Mouse (Mus musculus) intestine, postnatal 0 days (tissue): Measurements from ENCODE around the gene Neb. TPM values are rescaled to one million over a fixed set of nuclear protein-coding genes. Genes with fewer than 3 reads are reported as not detected.

ENCODE experiments used
- ATAC-seq: fragments of 200-750 bp; cut with Nextera tagmentation; 2 replicates; pipeline ENCODE4 v1.8.0; 2017; ENCODE audit warnings: mild to moderate bottlenecking, moderate TSS enrichment, moderate library complexity
- H3K27ac ChIP-seq: fragments of 300-500 bp; sonication (generic); 2 replicates; pipeline ENCODE4 v1.5.1; 2014; ENCODE audit warnings: mild to moderate bottlenecking, low read depth, low read length, moderate library complexity
- H3K27me3 ChIP-seq: fragments of 300-500 bp; sonication (generic); replicated peaks from 2 replicates; pipeline ENCODE4 v1.6.1; 2014; ENCODE audit warnings: low read length, mixed read lengths; ENCODE audit not compliant: control insufficient read depth, insufficient read depth
- H3K36me3 ChIP-seq: fragments of 300-500 bp; sonication (generic); 2 replicates; pipeline ENCODE4 v1.6.1; 2014; ENCODE audit warnings: mild to moderate bottlenecking, moderate library complexity; ENCODE audit not compliant: control insufficient read depth, insufficient read depth
- H3K4me1 ChIP-seq: fragments of 300-500 bp; sonication (generic); replicated peaks from 2 replicates; pipeline ENCODE4 v1.6.1; 2014; ENCODE audit warnings: antibody characterized with exemption, low read length, mixed read lengths; ENCODE audit not compliant: control insufficient read depth, insufficient read depth
- H3K4me2 ChIP-seq: fragments of 300-500 bp; sonication (generic); replicated peaks from 2 replicates; pipeline ENCODE4 v1.6.1; 2014; ENCODE audit warnings: low read depth, mild to moderate bottlenecking, moderate library complexity
- H3K4me3 ChIP-seq: fragments of 300-500 bp; sonication (generic); 2 replicates; pipeline ENCODE4 v1.5.1; 2014; ENCODE audit warnings: low read depth, low read length
- H3K9ac ChIP-seq: fragments of 300-500 bp; sonication (generic); 2 replicates; pipeline ENCODE4 v1.6.1; 2014; ENCODE audit warnings: mild to moderate bottlenecking, low read depth, low read length
- H3K9me3 ChIP-seq: fragments of 300-500 bp; sonication (generic); 2 replicates; pipeline ENCODE4 v1.6.1; 2016; ENCODE audit warnings: mixed run types; ENCODE audit not compliant: control insufficient read depth
- CTCF ChIP-seq: sonication (generic); IDR thresholded peaks from 2 replicates; pipeline ENCODE4 v1.5.1; 2016; ENCODE audit warnings: low read depth, mild to moderate bottlenecking, control low read depth, antibody characterized with exemption, moderate library complexity
- WGBS: fragments of 180-500 bp; shearing (Covaris S2); extraction: QIAGEN DNeasy Blood & Tissue Kit; methylation state at CpG from one replicate; pipeline ENCODE4 v1.1.7; 2014; 5-methylcytosine and 5-hydroxymethylcytosine counted together
- polyA plus RNA-seq: library from polyadenylated mRNA; unstranded; fragments of >200 nt; fragmentation: Nextera tagmentation; extraction: Ambion mirVana; gene quantifications from 2 replicates; pipeline ENCODE4 v1.2.1, GENCODE M21; 2015

Gene Neb
- polyA plus RNA-seq, result 0.10 and 0.17 TPM in 2 replicates

- Histone ChIP-seq H3K36me3 (no peaks in the 10 kb centered on the region), H3K9me3 (no peaks in the 10 kb centered on the region), H3K4me1 (no peaks in the 10 kb centered on the region), H3K4me3 (no peak within 1 kb of the TSS), H3K4me2 (peak within 1 kb of the TSS; percentile 37), H3K27me3 (no peaks in the 10 kb centered on the region), H3K27ac (no peak within 1 kb of the TSS), H3K9ac (no peak within 1 kb of the TSS)
- WGBS, result 53% methylated on average over 7 of the region's 7 CpGs
- 0 out of 2 replicates have a peak, but pooled peaks have one; percentile 25 for ATAC-seq
- no peak for TF ChIP-seq CTCF
These were observed at the start of gene Neb for GRCm38 (mm10) chr2:52378448-52378804. Neb (minus strand) TSS chr2:52378474.

GRCm38 (mm10) chr2:52427383-52427782 is 49.1 kb upstream of the Neb start:
- H3K4me3 ChIP-seq, result no peak overlapping the region
- no peaks in the 10 kb centered on the region for H3K27me3 ChIP-seq
- no peak overlapping the region for H3K27ac ChIP-seq
- ATAC-seq, result no peak
- no peak for TF ChIP-seq CTCF
- no peak overlapping the region for H3K9ac ChIP-seq
- H3K4me1 ChIP-seq, result no peaks in the 10 kb centered on the region
- H3K4me2 ChIP-seq, result no peak overlapping the region
- WGBS, result 84% methylated on average over 3 of the region's 3 CpGs
- H3K9me3 ChIP-seq, result no peaks in the 10 kb centered on the region
- H3K36me3 ChIP-seq, result no peaks in the 10 kb centered on the region

GRCm38 (mm10) chr2:52426041-52426440 is 47.8 kb upstream of the Neb start:
- H3K4me1 ChIP-seq, result no peaks in the 10 kb centered on the region
- H3K9ac ChIP-seq, result no peak overlapping the region
- H3K36me3 ChIP-seq, result no peaks in the 10 kb centered on the region
- H3K27me3 ChIP-seq, result no peaks in the 10 kb centered on the region
- H3K4me3 ChIP-seq, result no peak overlapping the region
- no peak overlapping the region; the same call in 1 of the 2 replicates for H3K4me2 ChIP-seq
- TF ChIP-seq CTCF, result no peak
- no peak overlapping the region for H3K27ac ChIP-seq
- ATAC-seq, result no peak
- no peaks in the 10 kb centered on the region for H3K9me3 ChIP-seq
- WGBS, result 87% methylated on average over 3 of the region's 3 CpGs

GRCm38 (mm10) chr2:52425523-52425795 is 47.2 kb upstream of the Neb start:
- no peak for TF ChIP-seq CTCF
- Histone ChIP-seq H3K4me1 (no peaks in the 10 kb centered on the region), H3K4me2 (peak overlapping the region; percentile 88), H3K9me3 (no peaks in the 10 kb centered on the region), H3K27ac (peak overlapping the region; percentile 90), H3K9ac (peak overlapping the region; percentile 97), H3K36me3 (no peaks in the 10 kb centered on the region), H3K27me3 (no peaks in the 10 kb centered on the region), H3K4me3 (peak overlapping the region; percentile 97)
- WGBS, result 10% methylated on average over 10 of the region's 10 CpGs
- no peak for ATAC-seq

DNA sequence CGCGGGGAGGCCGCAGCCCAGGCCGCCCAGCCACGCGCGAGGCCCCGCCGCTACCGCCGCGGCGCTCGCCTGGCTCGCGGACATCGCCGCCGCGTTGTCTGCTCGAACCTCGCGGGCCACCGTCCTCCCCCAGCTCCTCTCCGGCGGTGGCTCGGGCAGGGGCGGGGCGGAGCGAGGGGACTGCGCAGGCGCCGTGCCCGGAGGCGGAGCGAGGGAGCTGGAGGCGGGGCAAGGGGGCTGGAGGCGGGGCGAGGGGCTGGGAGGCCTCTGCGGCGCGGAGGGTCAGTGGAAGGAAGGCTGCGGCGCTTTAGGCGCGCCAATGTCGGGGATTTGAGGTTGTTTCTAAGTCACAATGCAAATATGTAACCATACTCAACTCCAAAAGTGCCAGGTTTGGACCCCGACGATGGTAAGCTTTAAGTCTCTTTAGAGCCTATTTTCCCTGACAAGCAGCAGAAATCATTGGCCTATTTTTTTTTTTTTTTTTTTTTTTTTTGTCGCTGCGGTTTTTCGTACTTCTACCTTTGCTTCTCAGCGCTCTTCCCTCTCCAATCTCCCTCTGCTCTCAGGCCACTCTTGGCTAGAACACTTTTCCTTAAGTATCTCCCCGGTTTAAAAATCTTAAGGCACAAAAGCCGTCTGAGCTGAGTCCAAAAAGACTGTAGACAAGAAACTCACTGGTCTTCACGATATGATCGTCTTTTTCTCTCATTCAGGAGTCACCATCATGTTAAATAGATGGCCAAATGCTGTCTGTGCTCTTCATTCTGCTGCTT is 46.7 kb upstream of the Neb start, which contains the start of gene Arl5a:
TSS of gene Arl5a (minus strand) at position 155 of the 776 bp plus-strand sequence.
- Histone ChIP-seq H3K4me2 (peak within 1 kb of the TSS; percentile 88), H3K9me3 (no peaks in the 10 kb centered on the region), H3K4me1 (0 out of 2 replicates have a peak, but pooled peaks cover 3% of the 10 kb centered on the region), H3K9ac (peak within 1 kb of the TSS; percentile 97), H3K27ac (peak within 1 kb of the TSS; percentile 90), H3K27me3 (no peaks in the 10 kb centered on the region), H3K4me3 (peak within 1 kb of the TSS; percentile 97), H3K36me3 (no peaks in the 10 kb centered on the region)
- peak; percentile 84 for ATAC-seq
- TF ChIP-seq CTCF, result no peak
- WGBS, result under 1% methylated on average over 53 of the region's 57 CpGs

GRCm38 (mm10) chr2:52424248-52424728 is 46.0 kb upstream of the Neb start:
- Histone ChIP-seq H3K27ac (peak overlapping the region; percentile 90), H3K9me3 (no peaks in the 10 kb centered on the region), H3K4me3 (peak overlapping the region; percentile 97), H3K4me1 (0 out of 2 replicates have a peak, but pooled peaks cover 3% of the 10 kb centered on the region), H3K9ac (peak overlapping the region; percentile 97), H3K4me2 (peak overlapping the region; percentile 88), H3K27me3 (no peaks in the 10 kb centered on the region), H3K36me3 (no peaks in the 10 kb centered on the region)
- TF ChIP-seq CTCF, result 0 out of 2 replicates have a peak, but pooled peaks have one; percentile 10
- peak; percentile 27; the same call in 1 of the 2 replicates for ATAC-seq
- WGBS, result 0% methylated on average over 40 of the region's 42 CpGs
